Mouse (Mus musculus): ENCODE measurements around the gene Enox1. TPM values are rescaled to one million over a fixed set of nuclear protein-coding genes. Genes with fewer than 3 reads are reported as not detected.

The Enox1 gene
- total RNA-seq, 1 experiment = 25.3 TPM

DNA sequence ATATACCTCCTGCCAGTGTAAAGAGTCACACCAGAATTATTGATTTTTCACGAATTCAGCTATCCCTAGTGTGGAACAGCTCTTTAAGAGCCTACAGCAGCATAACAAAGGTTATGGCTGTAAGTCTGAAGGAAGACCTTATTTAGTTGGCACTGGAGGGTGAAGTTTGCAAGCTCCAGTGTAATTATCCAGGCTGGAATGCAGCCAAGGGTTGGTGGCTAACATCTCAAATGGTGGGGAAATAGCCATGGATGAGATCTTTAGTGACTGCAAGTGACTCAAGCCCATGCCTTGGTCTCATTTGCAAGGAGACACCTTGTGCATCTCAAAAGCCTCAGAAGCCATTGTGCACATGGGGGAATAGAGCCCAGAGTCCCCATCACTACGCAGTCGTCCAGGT is 5.9 kb downstream of the Enox1 start:
- no peaks in the 10 kb centered on the region for H3K4me1 ChIP-seq (ENCODE audit: control insufficient read depth in 2 of 2, insufficient read depth in 2 of 2, low read length in 2 of 2, poor library complexity in 1 of 2)
- in situ Hi-C loops (cut with MboI; ENCODE audit: low sequenced_read_pairs in 2 of 2, unreplicated experiment in 2 of 2) = no loop called here
- TF ChIP-seq CHD2 (IDR thresholded peaks at IDR 0.05; ENCODE audit: low read depth, low read length) (no peak), ZC3H11A (IDR thresholded peaks at IDR 0.05; ENCODE audit: borderline replicate concordance, low read depth, low read length) (no peak), MAFK (IDR thresholded peaks at IDR 0.05; ENCODE audit: insufficient read depth, low read depth, low read length) (no peak), HCFC1 (IDR thresholded peaks at IDR 0.05; ENCODE audit: borderline replicate concordance, insufficient read depth, low read length) (no peak), ZNF384 (IDR thresholded peaks at IDR 0.05; ENCODE audit: low read depth, low read length) (no peak)

DNA sequence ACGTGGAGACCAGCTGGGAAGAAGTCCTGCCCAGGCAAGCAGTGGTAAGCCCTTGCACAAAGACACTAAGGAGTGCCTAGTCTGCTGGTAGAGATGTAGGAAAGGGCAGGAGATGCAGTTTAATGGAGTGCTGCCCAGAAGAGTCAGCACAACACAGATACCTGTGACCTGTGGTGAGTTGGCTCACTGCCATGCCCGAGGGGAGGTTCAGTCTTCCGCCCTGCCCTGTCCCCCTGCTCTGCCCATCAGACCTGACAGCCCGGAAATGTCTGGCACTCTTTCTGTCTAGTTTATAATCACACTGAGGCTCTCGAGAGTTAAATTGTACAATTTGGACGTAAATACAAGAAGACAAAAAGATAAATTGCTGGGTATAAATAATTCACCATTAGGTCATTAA is 7.8 kb downstream of the Enox1 start:
- in situ Hi-C loops (cut with MboI; ENCODE audit: low sequenced_read_pairs in 2 of 2, unreplicated experiment in 2 of 2) = no loop called here
- TF ChIP-seq ZNF384 (IDR thresholded peaks at IDR 0.05; ENCODE audit: low read depth, low read length) = no peak
- no peak for TF ChIP-seq CHD2 (IDR thresholded peaks at IDR 0.05; ENCODE audit: low read depth, low read length)
- no peak for TF ChIP-seq ZC3H11A (IDR thresholded peaks at IDR 0.05; ENCODE audit: borderline replicate concordance, low read depth, low read length)
- TF ChIP-seq HCFC1 (IDR thresholded peaks at IDR 0.05; ENCODE audit: borderline replicate concordance, insufficient read depth, low read length) = no peak
- no peak for TF ChIP-seq MAFK (IDR thresholded peaks at IDR 0.05; ENCODE audit: insufficient read depth, low read depth, low read length)
- no peak for DNase-seq (ENCODE audit: low read depth, low spot score)
- H3K4me1 ChIP-seq (ENCODE audit: control insufficient read depth in 2 of 2, insufficient read depth in 2 of 2, low read length in 2 of 2, poor library complexity in 1 of 2) = no peaks in the 10 kb centered on the region
- H3K27ac ChIP-seq (ENCODE audit: insufficient read depth, low read depth, low read length, poor library complexity, severe bottlenecking) = no peak overlapping the region
- H3K9ac ChIP-seq (ENCODE audit: insufficient read depth, low read depth, low read length, poor library complexity, severe bottlenecking) = no peak overlapping the region
- no peak overlapping the region for H3K4me3 ChIP-seq (ENCODE audit: insufficient read depth in 1 of 2, low read depth in 1 of 2, low read length in 2 of 2, poor library complexity in 1 of 2, severe bottlenecking in 1 of 2)
- no peaks in the 10 kb centered on the region for H3K9me3 ChIP-seq (ENCODE audit: control insufficient read depth, insufficient read depth, low read depth, low read length)
- no peaks in the 10 kb centered on the region for H3K36me3 ChIP-seq (ENCODE audit: control insufficient read depth, insufficient read depth, low read length, poor library complexity, severe bottlenecking)

More for the DNA sequence above, 5.9 kb downstream of the Enox1 start:
- no peak for DNase-seq (ENCODE audit: low read depth, low spot score)
- Histone ChIP-seq H3K27ac (ENCODE audit: insufficient read depth, low read depth, low read length, poor library complexity, severe bottlenecking) (no peak overlapping the region), H3K9me3 (ENCODE audit: control insufficient read depth, insufficient read depth, low read depth, low read length) (no peaks in the 10 kb centered on the region), H3K9ac (ENCODE audit: insufficient read depth, low read depth, low read length, poor library complexity, severe bottlenecking) (no peak overlapping the region), H3K4me3 (ENCODE audit: insufficient read depth in 1 of 2, low read depth in 1 of 2, low read length in 2 of 2, poor library complexity in 1 of 2, severe bottlenecking in 1 of 2) (no peak overlapping the region), H3K36me3 (ENCODE audit: control insufficient read depth, insufficient read depth, low read length, poor library complexity, severe bottlenecking) (no peaks in the 10 kb centered on the region)

DNA sequence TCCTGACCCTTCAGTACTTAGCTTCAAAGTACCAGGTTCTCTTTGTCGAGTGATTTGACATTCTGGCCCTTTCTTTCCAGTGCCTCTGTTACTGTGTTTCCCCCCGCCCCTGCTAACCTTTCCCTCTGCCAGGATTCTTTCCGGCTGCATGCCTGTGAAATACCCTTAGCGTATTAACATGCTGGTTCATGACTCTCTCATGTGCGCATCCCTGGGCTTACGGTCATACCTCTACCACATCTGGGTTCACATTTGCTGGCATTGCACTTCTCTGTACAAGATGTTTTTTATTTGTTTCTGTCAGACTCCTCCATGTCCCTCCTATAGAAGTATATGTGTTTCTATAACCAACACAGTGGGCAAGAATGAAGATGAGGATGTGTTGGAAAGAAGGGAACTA is 11.6 kb downstream of the Enox1 start:
- Histone ChIP-seq H3K9me3 (ENCODE audit: control insufficient read depth, insufficient read depth, low read depth, low read length) (no peaks in the 10 kb centered on the region), H3K27ac (ENCODE audit: insufficient read depth, low read depth, low read length, poor library complexity, severe bottlenecking) (no peak overlapping the region), H3K36me3 (ENCODE audit: control insufficient read depth, insufficient read depth, low read length, poor library complexity, severe bottlenecking) (no peaks in the 10 kb centered on the region), H3K4me1 (ENCODE audit: control insufficient read depth in 2 of 2, insufficient read depth in 2 of 2, low read length in 2 of 2, poor library complexity in 1 of 2) (no peaks in the 10 kb centered on the region), H3K9ac (ENCODE audit: insufficient read depth, low read depth, low read length, poor library complexity, severe bottlenecking) (no peak overlapping the region), H3K4me3 (ENCODE audit: insufficient read depth in 1 of 2, low read depth in 1 of 2, low read length in 2 of 2, poor library complexity in 1 of 2, severe bottlenecking in 1 of 2) (no peak overlapping the region)
- in situ Hi-C loops (cut with MboI; ENCODE audit: low sequenced_read_pairs in 2 of 2, unreplicated experiment in 2 of 2) = no loop called here
- TF ChIP-seq ZC3H11A (IDR thresholded peaks at IDR 0.05; ENCODE audit: borderline replicate concordance, low read depth, low read length) (no peak), CHD2 (IDR thresholded peaks at IDR 0.05; ENCODE audit: low read depth, low read length) (no peak), HCFC1 (IDR thresholded peaks at IDR 0.05; ENCODE audit: borderline replicate concordance, insufficient read depth, low read length) (no peak), ZNF384 (IDR thresholded peaks at IDR 0.05; ENCODE audit: low read depth, low read length) (no peak), MAFK (IDR thresholded peaks at IDR 0.05; ENCODE audit: insufficient read depth, low read depth, low read length) (no peak)
- DNase-seq (ENCODE audit: low read depth, low spot score) = no peak

DNA sequence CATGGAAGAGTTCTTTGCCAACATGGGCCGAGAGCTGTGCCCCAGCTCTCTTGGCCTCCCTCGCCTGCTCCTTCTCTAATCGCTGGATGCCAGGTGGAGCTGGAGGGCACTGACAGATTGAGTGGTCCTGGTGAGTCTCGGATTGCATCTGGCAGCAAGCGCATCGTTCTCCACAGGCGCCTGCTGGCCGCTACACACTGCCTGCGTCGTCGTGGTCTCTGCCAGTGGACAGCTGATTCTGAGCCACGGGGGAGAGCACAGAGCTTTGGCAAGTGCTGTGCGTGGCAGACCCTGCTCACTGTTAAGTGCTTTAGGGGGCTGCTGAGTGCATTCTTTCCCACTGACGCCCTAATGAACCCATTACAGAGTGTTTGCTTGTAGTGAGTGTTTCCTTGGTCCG is 17.9 kb downstream of the Enox1 start:
- no peak for DNase-seq (ENCODE audit: low read depth, low spot score)
- in situ Hi-C loops (cut with MboI; ENCODE audit: low sequenced_read_pairs in 2 of 2, unreplicated experiment in 2 of 2) = no loop called here
- no peaks in the 10 kb centered on the region for H3K36me3 ChIP-seq (ENCODE audit: control insufficient read depth, insufficient read depth, low read length, poor library complexity, severe bottlenecking)
- TF ChIP-seq CHD2 (IDR thresholded peaks at IDR 0.05; ENCODE audit: low read depth, low read length) (no peak), ZC3H11A (IDR thresholded peaks at IDR 0.05; ENCODE audit: borderline replicate concordance, low read depth, low read length) (no peak), MAFK (IDR thresholded peaks at IDR 0.05; ENCODE audit: insufficient read depth, low read depth, low read length) (no peak), HCFC1 (IDR thresholded peaks at IDR 0.05; ENCODE audit: borderline replicate concordance, insufficient read depth, low read length) (no peak)
- H3K9me3 ChIP-seq (ENCODE audit: control insufficient read depth, insufficient read depth, low read depth, low read length) = no peaks in the 10 kb centered on the region
- no peak overlapping the region for H3K27ac ChIP-seq (ENCODE audit: insufficient read depth, low read depth, low read length, poor library complexity, severe bottlenecking)
- no peak overlapping the region for H3K4me3 ChIP-seq (ENCODE audit: insufficient read depth in 1 of 2, low read depth in 1 of 2, low read length in 2 of 2, poor library complexity in 1 of 2, severe bottlenecking in 1 of 2)
- H3K4me1 ChIP-seq (ENCODE audit: control insufficient read depth in 2 of 2, insufficient read depth in 2 of 2, low read length in 2 of 2, poor library complexity in 1 of 2) = no peaks in the 10 kb centered on the region
- H3K9ac ChIP-seq (ENCODE audit: insufficient read depth, low read depth, low read length, poor library complexity, severe bottlenecking) = no peak overlapping the region

- H3K36me3 ChIP-seq (ENCODE audit: control insufficient read depth, insufficient read depth, low read length, poor library complexity, severe bottlenecking) = no peaks in the 10 kb centered on the region
- no peak for DNase-seq (ENCODE audit: low read depth, low spot score)
- H3K4me3 ChIP-seq (ENCODE audit: insufficient read depth in 1 of 2, low read depth in 1 of 2, low read length in 2 of 2, poor library complexity in 1 of 2, severe bottlenecking in 1 of 2) = no peak overlapping the region
- H3K9me3 ChIP-seq (ENCODE audit: control insufficient read depth, insufficient read depth, low read depth, low read length) = no peaks in the 10 kb centered on the region
- TF ChIP-seq ZC3H11A (IDR thresholded peaks at IDR 0.05; ENCODE audit: borderline replicate concordance, low read depth, low read length) (no peak), ZNF384 (IDR thresholded peaks at IDR 0.05; ENCODE audit: low read depth, low read length) (no peak), CHD2 (IDR thresholded peaks at IDR 0.05; ENCODE audit: low read depth, low read length) (no peak), MAFK (IDR thresholded peaks at IDR 0.05; ENCODE audit: insufficient read depth, low read depth, low read length) (no peak), HCFC1 (IDR thresholded peaks at IDR 0.05; ENCODE audit: borderline replicate concordance, insufficient read depth, low read length) (no peak)
- H3K9ac ChIP-seq (ENCODE audit: insufficient read depth, low read depth, low read length, poor library complexity, severe bottlenecking) = no peak overlapping the region
- no peaks in the 10 kb centered on the region for H3K4me1 ChIP-seq (ENCODE audit: control insufficient read depth in 2 of 2, insufficient read depth in 2 of 2, low read length in 2 of 2, poor library complexity in 1 of 2)
- no peak overlapping the region for H3K27ac ChIP-seq (ENCODE audit: insufficient read depth, low read depth, low read length, poor library complexity, severe bottlenecking)
- in situ Hi-C loops (cut with MboI; ENCODE audit: low sequenced_read_pairs in 2 of 2, unreplicated experiment in 2 of 2) = no loop called here
These were observed 18.4 kb downstream of the Enox1 start for GRCm38 (mm10) chr14:77174931-77175330.
